Mouse (Mus musculus) Patski (cell line): Measurements from ENCODE around the gene Hoxa3. TPM values are rescaled to one million over a fixed set of nuclear protein-coding genes. Genes with fewer than 3 reads are reported as not detected.

Experiments
- ATAC-seq: fragments of 100-300 bp; one replicate; pipeline ENCODE4 v1.8.0; 2021
- CTCF ChIA-PET: fragments of 350-600 bp; sonication (Branson Sonifier 250); formaldehyde crosslinking; loops from one replicate; lab custom pipeline; 2022; ENCODE audit warnings: inconsistent platforms; lab: Charles Lee
- POLR2A ChIA-PET: fragments of 350-600 bp; sonication (Branson Sonifier 250); formaldehyde crosslinking; loops from one replicate; lab custom pipeline; 2022; ENCODE audit warnings: antibody characterized with exemption, inconsistent platforms; lab: Charles Lee
- DNase-seq: peaks from one replicate; pipeline ENCODE4 v3.0.0-alpha.2; 2011; ENCODE audit warnings: low read depth, low spot score
- H3K27me3 ChIP-seq: fragments of 371-371 bp; one replicate; pipeline ENCODE4 v1.5.1; 2021
- CTCF ChIP-seq: fragments of 100-300 bp; IDR thresholded peaks from one replicate; pipeline ENCODE4 v1.5.1; 2021
- in situ Hi-C: fragments of 300-500 bp; cut with MboI; formaldehyde crosslinking; loops from 3 replicates; pipeline ENCODE4 v1.11.1; 2018; ENCODE audit warnings: low pct_unique_long_range_greater_than_20kb, mixed read lengths
- polyA plus RNA-seq: library from polyadenylated mRNA; unstranded; gene quantifications from one replicate; pipeline ENCODE4 v1.2.3, GENCODE M21; 2021

Gene Hoxa3
- polyA plus RNA-seq, 1 experiment from 2014 or later: 12.3 TPM

DNA sequence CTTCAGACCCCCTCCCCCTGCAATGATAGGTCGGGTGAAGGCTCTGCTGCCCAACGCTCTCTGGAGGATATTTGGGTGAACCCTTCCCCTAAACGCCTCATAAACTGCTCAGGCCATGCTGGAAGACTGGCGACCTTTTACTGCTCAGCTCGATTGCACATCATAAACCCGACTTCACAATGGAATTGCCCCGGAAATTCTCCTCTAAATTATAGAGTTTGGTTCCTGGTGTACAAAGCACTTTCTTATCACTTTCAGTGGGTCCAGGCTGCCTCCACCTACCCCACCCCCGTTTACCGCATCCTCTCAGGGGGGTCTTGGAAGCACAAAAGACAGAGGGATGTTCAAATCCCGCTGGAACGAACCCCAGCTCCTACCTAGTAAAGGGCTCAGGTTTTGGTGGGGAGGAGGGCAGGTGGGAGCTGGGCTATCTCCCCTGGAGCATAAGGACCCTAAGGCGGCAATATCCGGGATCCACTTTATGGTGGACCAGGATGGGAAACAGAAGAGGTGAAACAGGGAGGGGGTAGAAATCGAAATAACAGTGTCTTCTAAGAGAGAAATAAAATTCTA, 5.6 kb upstream of the Hoxa3 start:
- in situ Hi-C loops: loop anchor here (5.0 to 25.0 kb wide), 2 partner anchors 506 to 631 kb away; no protein-coding TSS in a partner anchor
- CTCF ChIA-PET: interaction anchor here (1.1 to 5.0 kb wide), 11 partner anchors 9 to 353 kb away, joined by 3 to 23 read pairs (median 5); partner anchors contain the start of genes 5730596B20Rik, Hoxa10 and Hoxa9
- DNase-seq (no peak), ATAC-seq (no peak)
- no peaks in the 10 kb centered on the region for H3K27me3 ChIP-seq
- POLR2A ChIA-PET: interaction anchor here (1.2 to 37.4 kb wide), 5 partner anchors 7 to 41 kb away, joined by 5 to 778 read pairs (median 153); partner anchors contain the start of genes 5730596B20Rik, Gm28308, Hoxa10 and Hoxa11
- TF ChIP-seq CTCF: no peak

DNA sequence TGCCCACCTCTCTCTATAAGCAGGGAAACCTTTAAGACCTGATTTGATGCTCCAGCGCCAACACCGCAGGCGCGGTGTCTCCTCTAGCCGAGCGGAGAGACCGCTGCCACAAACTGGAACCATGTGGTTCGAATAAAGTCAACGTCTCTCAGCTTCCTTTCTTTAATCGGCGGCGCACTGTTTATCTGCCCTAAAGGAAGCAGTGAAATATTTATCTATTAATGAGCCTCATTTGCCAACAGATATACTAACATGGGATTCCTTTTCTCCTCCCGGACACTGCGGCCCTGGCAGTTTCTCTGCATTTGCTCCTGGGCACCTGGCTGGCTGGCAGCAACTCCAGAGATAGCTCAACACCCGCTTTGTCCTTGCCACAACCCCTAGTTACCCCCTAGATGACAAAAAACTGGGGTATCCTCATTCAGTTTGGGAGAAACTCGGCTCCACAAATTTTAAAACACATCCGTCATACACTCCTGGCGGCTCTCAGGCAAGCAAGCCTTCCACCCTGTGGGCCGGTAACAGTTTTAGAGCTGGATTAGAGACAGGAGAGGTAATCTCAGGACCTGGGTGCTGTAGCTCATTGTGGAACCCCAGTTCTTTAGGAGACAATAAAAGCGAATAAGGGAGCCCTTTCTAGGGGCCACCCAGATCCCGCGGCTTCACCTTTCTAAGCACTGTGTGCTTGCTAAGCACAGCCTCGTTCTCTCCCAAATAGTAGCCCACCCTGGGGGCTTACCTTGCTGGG, 4.9 kb upstream of the Hoxa3 start:
- no peak for TF ChIP-seq CTCF
- ChIA-PET CTCF (interaction anchor here (1.1 to 5.0 kb wide), 12 partner anchors 9 to 352 kb away, joined by 3 to 23 read pairs (median 4); partner anchors contain the start of genes 5730596B20Rik, Hoxa10 and Hoxa9), POLR2A (interaction anchor here (0.8 to 37.4 kb wide), 8 partner anchors 5 to 206 kb away, joined by 3 to 778 read pairs (median 80); partner anchors contain the start of genes 5730596B20Rik, Gm28308, Hoxa10 and Hoxa11)
- DNase-seq: no peak
- ATAC-seq: no peak
- in situ Hi-C loops: loop anchor here (5.0 to 25.0 kb wide), 2 partner anchors 506 to 631 kb away; no protein-coding TSS in a partner anchor
- H3K27me3 ChIP-seq: no peaks in the 10 kb centered on the region

DNA sequence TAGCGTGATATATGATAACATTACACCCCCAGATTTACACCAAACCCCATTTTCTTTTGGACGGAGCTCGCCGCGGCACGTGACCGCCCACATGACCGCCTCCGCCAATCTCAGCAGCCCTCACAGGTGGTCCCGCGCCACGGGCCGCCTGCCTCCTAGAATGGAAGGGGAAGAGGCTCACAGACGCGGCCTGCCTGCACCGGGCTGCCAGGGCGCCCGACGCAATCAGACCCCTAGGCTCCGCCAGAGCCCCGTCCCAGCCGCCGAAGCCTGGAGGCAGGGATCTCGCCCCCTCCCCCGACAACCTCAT, 4.3 kb upstream of the Hoxa3 start:
- CTCF ChIA-PET: interaction anchor here (1.1 to 4.4 kb wide), 7 partner anchors 10 to 351 kb away, joined by 3 to 23 read pairs (median 5); partner anchors contain the start of genes Hoxa10 and Hoxa9
- no peak for ATAC-seq
- TF ChIP-seq CTCF: no peak
- H3K27me3 ChIP-seq: no peaks in the 10 kb centered on the region
- in situ Hi-C loops: loop anchor here (5.0 to 25.0 kb wide), 2 partner anchors 505 to 630 kb away; no protein-coding TSS in a partner anchor
- POLR2A ChIA-PET: interaction anchor here (0.8 to 37.4 kb wide), 7 partner anchors 6 to 205 kb away, joined by 3 to 778 read pairs (median 6); partner anchors contain the start of genes 5730596B20Rik, Hoxa10, Hoxa11 and Hoxa4
- no peak for DNase-seq

DNA sequence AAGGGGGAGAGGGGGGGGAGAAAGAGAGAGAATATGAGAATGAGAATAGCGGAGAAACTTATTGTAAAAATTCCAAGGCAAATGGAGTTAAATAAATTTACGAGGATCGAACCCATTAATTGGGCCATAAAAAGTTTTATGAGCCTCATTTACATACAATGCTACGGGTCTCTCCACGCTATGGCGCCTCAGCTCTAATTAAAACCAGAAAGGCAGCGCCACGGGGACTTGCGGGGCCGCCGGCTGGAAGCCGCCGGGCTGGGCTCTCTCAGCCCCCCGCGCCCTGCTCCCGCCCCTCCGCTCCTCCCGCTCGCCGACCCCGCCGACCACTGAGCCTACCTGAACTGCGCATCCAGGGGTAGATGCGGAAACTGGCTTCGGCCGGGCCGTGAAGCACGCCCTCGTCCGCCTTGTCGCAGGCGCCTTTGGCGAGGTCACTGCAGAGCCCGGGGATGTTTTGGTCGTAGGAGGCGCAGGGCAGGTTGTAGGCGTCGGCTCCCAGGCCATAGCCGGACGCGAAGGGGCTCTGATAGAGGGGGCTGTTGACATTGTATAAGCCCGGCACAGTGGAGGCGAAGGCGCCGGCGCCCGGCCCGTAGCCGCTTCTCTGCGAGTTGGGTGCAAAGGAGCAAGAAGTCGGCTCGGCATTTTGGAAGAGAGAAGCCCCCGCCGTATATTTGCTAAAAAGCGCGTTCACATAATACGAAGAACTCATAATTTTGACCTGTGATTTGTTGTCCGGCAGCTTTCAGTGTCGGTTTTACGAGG, 3.7 kb upstream of the Hoxa3 start:
- DNase-seq: no peak
- POLR2A ChIA-PET: interaction anchor here (0.8 to 37.4 kb wide), 6 partner anchors 6 to 204 kb away, joined by 3 to 778 read pairs (median 78); partner anchors contain the start of genes 5730596B20Rik, Hoxa10, Hoxa11 and Hoxa7
- no peak for TF ChIP-seq CTCF
- in situ Hi-C loops: loop anchor here (5.0 to 25.0 kb wide), 2 partner anchors 505 to 630 kb away; no protein-coding TSS in a partner anchor
- CTCF ChIA-PET: interaction anchor here (1.7 to 4.4 kb wide), 3 partner anchors 14 to 224 kb away, joined by 4 to 23 read pairs (median 5); partner anchors contain the start of gene Hoxa9
- ATAC-seq: no peak
- no peaks in the 10 kb centered on the region for H3K27me3 ChIP-seq

DNA sequence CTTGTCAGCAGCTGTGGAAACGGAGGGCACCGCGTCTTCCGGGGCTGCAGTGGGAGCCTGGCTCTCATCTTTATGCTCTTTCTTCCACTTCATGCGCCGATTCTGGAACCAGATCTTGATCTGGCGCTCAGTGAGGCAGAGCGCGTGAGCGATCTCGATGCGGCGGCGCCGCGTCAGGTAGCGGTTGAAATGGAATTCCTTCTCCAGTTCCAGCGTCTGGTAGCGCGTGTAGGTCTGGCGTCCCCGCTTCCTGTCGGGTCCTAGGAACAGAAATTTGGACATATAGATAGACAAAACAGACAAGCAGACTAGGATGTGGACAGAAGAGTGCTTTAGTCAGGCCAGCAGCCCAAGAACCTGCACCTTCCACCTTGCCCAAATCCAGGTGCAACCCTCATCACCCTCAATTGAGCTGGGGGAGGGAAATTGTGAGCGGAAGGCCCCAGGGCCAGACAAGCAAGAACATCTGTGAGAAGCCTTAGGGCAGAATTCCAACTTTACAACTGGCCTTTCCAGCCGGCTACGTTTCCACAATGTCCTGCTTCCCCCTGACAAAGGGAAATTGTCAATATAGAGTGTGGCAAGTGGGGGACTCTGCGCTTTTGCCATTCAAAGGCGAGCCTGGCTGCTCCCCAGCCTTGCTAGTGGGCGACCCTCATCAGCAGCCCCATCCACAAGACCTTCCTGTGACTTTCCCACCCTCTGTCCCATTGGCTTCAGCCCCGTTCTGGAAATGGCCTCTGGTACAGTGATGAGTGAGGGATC, 2.8 kb upstream of the Hoxa3 start:
- TF ChIP-seq CTCF: no peak
- ChIA-PET CTCF (interaction anchor here (0.7 to 2.8 kb wide), 4 partner anchors 16 to 24 kb away, joined by 3 to 11 read pairs (median 4); partner anchors contain the start of genes Hoxa10 and Hoxa9), POLR2A (interaction anchor here (1.5 to 37.4 kb wide), 4 partner anchors 7 to 38 kb away, joined by 4 to 778 read pairs (median 266); partner anchors contain the start of genes 5730596B20Rik, Hoxa10, Hoxa11 and Hoxa7)
- H3K27me3 ChIP-seq: no peaks in the 10 kb centered on the region
- no peak for ATAC-seq
- in situ Hi-C loops: loop anchor here (5.0 to 25.0 kb wide), 2 partner anchors 504 to 629 kb away; no protein-coding TSS in a partner anchor
- DNase-seq: no peak

DNA sequence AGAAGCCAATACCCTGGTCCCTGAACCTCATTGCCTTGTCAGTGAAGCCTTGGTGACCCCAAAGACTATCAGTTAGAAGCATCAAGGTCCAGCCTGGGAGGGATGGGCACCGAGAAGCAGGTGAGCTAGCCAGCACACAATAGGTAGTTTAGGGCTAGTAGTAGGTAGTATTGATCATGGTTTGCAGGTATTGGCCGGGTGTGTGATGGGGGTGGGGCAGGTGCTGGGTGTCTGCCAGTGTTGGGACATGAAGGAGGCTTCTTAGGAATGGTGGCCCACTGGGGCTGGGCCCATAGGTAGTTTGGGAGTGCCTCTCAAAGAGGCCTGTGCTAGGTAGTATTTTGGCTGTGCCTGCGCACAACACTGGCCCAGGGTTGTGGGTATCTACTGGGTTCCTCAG, 1.9 kb upstream of the Hoxa3 start:
- no peak for ATAC-seq
- in situ Hi-C loops: loop anchor here (5.0 to 25.0 kb wide), 2 partner anchors 503 to 628 kb away; no protein-coding TSS in a partner anchor
- H3K27me3 ChIP-seq: no peaks in the 10 kb centered on the region
- CTCF ChIA-PET: interaction anchor here (0.7 to 2.9 kb wide), 6 partner anchors 8 to 31 kb away, joined by 3 to 21 read pairs (median 4); partner anchors contain the start of genes Hoxa10, Hoxa7 and Hoxa9
- POLR2A ChIA-PET: interaction anchor here (11.3 to 37.4 kb wide), 3 partner anchors 8 to 37 kb away, joined by 153 to 778 read pairs (median 378); partner anchors contain the start of genes 5730596B20Rik, Hoxa10, Hoxa11 and Hoxa7
- TF ChIP-seq CTCF: no peak
- no peak for DNase-seq

DNA sequence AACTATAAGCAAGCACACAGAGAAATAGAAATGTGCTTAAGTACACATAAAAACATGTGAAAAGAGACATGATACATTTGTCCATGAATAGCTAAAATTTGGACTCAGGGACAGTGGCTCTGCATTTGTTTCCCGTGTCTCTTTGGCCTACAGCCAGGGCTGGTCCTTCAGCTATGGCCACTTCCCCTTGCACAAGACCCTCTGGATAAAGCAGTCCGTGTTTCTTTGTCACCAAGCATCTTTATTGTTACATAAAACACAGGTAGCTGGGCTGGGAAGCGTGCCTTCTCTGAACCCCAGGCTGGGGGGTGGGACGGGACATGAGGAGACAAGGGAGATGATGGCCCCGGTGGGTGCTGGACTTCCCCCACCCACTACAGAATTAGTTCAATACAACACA, 1.1 kb upstream of the Hoxa3 start:
- DNase-seq: no peak
- no peak for TF ChIP-seq CTCF
- no peak for ATAC-seq
- in situ Hi-C loops: loop anchor here (25.0 kb wide), 1 partner anchor 502 kb away; no protein-coding TSS in a partner anchor
- ChIA-PET CTCF (interaction anchor here (1.2 to 2.9 kb wide), 7 partner anchors 9 to 43 kb away, joined by 4 to 21 read pairs (median 5); partner anchors contain the start of genes Hoxa10, Hoxa7 and Hoxa9), POLR2A (interaction anchor here (11.3 to 37.4 kb wide), 3 partner anchors 9 to 37 kb away, joined by 153 to 778 read pairs (median 378); partner anchors contain the start of genes 5730596B20Rik, Hoxa10, Hoxa11 and Hoxa7)
- H3K27me3 ChIP-seq: no peaks in the 10 kb centered on the region

DNA sequence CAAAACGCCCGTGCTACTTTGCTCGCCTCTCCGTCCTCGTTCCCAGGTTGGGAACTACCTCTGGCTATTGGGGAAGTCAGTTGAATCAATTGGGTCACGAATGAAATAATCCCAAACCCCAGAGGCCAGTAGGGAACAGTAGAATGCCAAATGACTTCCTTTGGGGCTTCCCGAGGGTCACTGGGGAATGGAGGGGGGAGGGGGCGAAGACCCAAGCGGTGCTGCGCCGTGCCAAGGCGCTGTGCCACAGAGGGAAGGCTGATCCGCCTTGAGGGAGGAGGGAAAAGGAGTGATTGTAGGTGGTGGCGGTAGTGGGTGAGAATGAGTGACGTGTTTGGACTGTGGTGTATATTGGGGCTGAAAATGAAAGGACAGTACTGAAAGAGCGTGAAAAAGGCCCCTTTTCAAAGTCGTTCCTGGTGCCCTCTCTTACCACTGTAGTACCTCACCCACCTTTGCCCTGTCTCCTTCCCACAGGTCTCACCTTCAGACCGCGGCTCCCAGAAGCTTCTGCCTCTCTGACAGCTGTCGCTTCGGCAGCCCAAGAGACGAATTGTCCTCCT, 499 bp downstream of the Hoxa3 start:
- no peaks in the 10 kb centered on the region for H3K27me3 ChIP-seq
- DNase-seq (no peak), ATAC-seq (no peak)
- no peak for TF ChIP-seq CTCF
- ChIA-PET CTCF (interaction anchor here (0.8 to 3.4 kb wide), 4 partner anchors 8 to 210 kb away, joined by 3 to 21 read pairs (median 12); partner anchors contain the start of gene Hoxa7), POLR2A (interaction anchor here (1.4 to 37.4 kb wide), 5 partner anchors 11 to 54 kb away, joined by 4 to 778 read pairs (median 153); partner anchors contain the start of genes 5730596B20Rik, Hoxa1, Hoxa10 and Hoxa11)
- in situ Hi-C loops: loop anchor here (25.0 kb wide), 1 partner anchor 500 kb away; no protein-coding TSS in a partner anchor
